Mouse (Mus musculus): ENCODE data around the gene Olfr433. TPM values are rescaled to one million over a fixed set of nuclear protein-coding genes. Genes with fewer than 3 reads are reported as not detected.
"Not testable (repeated sequence)": the region's sequence is repeated elsewhere in the genome, so short reads cannot be mapped to it uniquely, and the experiment has no call there.

The Olfr433 gene
- not detected in 2 replicates for polyA plus RNA-seq (2016; fragmentation: Nextera tagmentation; extraction: Ambion mirVana)

GRCm38 (mm10) chr1:174040523-174041177, at the start of gene Olfr433:
TSS of gene Olfr433 (plus strand) at chr1:174040705.
- no peaks in the 10 kb centered on the region for H3K9me3 ChIP-seq (replicated peaks)
- H3K27ac ChIP-seq = no peak within 1 kb of the TSS
- WGBS = 82% methylated on average over 7 of the region's 7 CpGs
- no peaks in the 10 kb centered on the region for H3K27me3 ChIP-seq (ENCODE audit: low read depth, poor library complexity, severe bottlenecking)
- H3K4me1 ChIP-seq = no peaks in the 10 kb centered on the region
- no peak within 1 kb of the TSS for H3K4me3 ChIP-seq
- H3K36me3 ChIP-seq = no peaks in the 10 kb centered on the region
- DNase-seq (ENCODE audit: low spot score) = no peak

GRCm38 (mm10) chr1:173995003-173995402, 45.5 kb upstream of the Olfr433 start:
- H3K36me3 ChIP-seq = no peaks in the 10 kb centered on the region
- H3K4me3 ChIP-seq = no peak overlapping the region
- H3K27me3 ChIP-seq (ENCODE audit: low read depth, poor library complexity, severe bottlenecking) = no peaks in the 10 kb centered on the region
- H3K27ac ChIP-seq = no peak overlapping the region
- H3K9me3 ChIP-seq (replicated peaks) = no peaks in the 10 kb centered on the region
- no peaks in the 10 kb centered on the region for H3K4me1 ChIP-seq
- 90% methylated on average over 4 of the region's 4 CpGs for WGBS
- DNase-seq (ENCODE audit: low spot score) = no peak

GRCm38 (mm10) chr1:174004352-174005109, 36.0 kb upstream of the Olfr433 start:
- H3K4me1 ChIP-seq; H3K4me3 ChIP-seq; DNase-seq (ENCODE audit: low spot score); H3K27me3 ChIP-seq (ENCODE audit: low read depth, poor library complexity, severe bottlenecking); H3K27ac ChIP-seq; H3K36me3 ChIP-seq; H3K9me3 ChIP-seq (replicated peaks): not testable (repeated sequence)
- WGBS = 89% methylated on average over 2 of the region's 3 CpGs

GRCm38 (mm10) chr1:174007050-174007449, 33.5 kb upstream of the Olfr433 start:
- not testable (repeated sequence) for H3K27ac ChIP-seq; DNase-seq (ENCODE audit: low spot score); H3K27me3 ChIP-seq (ENCODE audit: low read depth, poor library complexity, severe bottlenecking); H3K4me1 ChIP-seq; H3K9me3 ChIP-seq (replicated peaks); H3K36me3 ChIP-seq; H3K4me3 ChIP-seq

- Histone ChIP-seq H3K27me3 (ENCODE audit: low read depth, poor library complexity, severe bottlenecking) (no peaks in the 10 kb centered on the region), H3K27ac (no peak within 1 kb of the TSS)
- WGBS = 63% methylated on average over 1 of the region's 1 CpGs
These were observed 8.8 kb upstream of the Olfr433 start, which contains the start of gene Ifi205 for GRCm38 (mm10) chr1:174031698-174032097. TSS of gene Ifi205 (minus strand) at chr1:174031810.

GRCm38 (mm10) chr1:174035841-174036240, 4.7 kb upstream of the Olfr433 start:
- H3K27me3 ChIP-seq (ENCODE audit: low read depth, poor library complexity, severe bottlenecking) = no peaks in the 10 kb centered on the region
- 51% methylated on average over 4 of the region's 4 CpGs for WGBS
- no peaks in the 10 kb centered on the region for H3K4me1 ChIP-seq
- H3K27ac ChIP-seq = no peak overlapping the region
- H3K36me3 ChIP-seq = no peaks in the 10 kb centered on the region
- no peak overlapping the region for H3K4me3 ChIP-seq
- no peaks in the 10 kb centered on the region for H3K9me3 ChIP-seq (replicated peaks)
- no peak for DNase-seq (ENCODE audit: low spot score)

More at GRCm38 (mm10) chr1:174031698-174032097, 8.8 kb upstream of the Olfr433 start, which contains the start of gene Ifi205:
- no peaks in the 10 kb centered on the region for H3K36me3 ChIP-seq
- DNase-seq (ENCODE audit: low spot score) = no peak
- no peak within 1 kb of the TSS for H3K4me3 ChIP-seq
- H3K9me3 ChIP-seq (replicated peaks) = no peaks in the 10 kb centered on the region
- no peaks in the 10 kb centered on the region for H3K4me1 ChIP-seq

- Histone ChIP-seq H3K27ac (no peak overlapping the region), H3K36me3 (no peaks in the 10 kb centered on the region), H3K9me3 (replicated peaks) (no peaks in the 10 kb centered on the region), H3K4me3 (no peak overlapping the region), H3K4me1 (no peaks in the 10 kb centered on the region), H3K27me3 (ENCODE audit: low read depth, poor library complexity, severe bottlenecking) (no peaks in the 10 kb centered on the region)
- WGBS = 95% methylated on average over 3 of the region's 3 CpGs
- DNase-seq (ENCODE audit: low spot score) = no peak
These were observed 2.0 kb upstream of the Olfr433 start for GRCm38 (mm10) chr1:174038480-174038879.

- H3K36me3 ChIP-seq; H3K9me3 ChIP-seq (replicated peaks); H3K4me3 ChIP-seq: not testable (repeated sequence)
These were observed 1.8 kb downstream of the Olfr433 start for GRCm38 (mm10) chr1:174042091-174042884.

GRCm38 (mm10) chr1:174044431-174044830, 3.9 kb downstream of the Olfr433 start:
- DNase-seq (ENCODE audit: low spot score) = no peak
- Histone ChIP-seq H3K27ac (no peak overlapping the region), H3K36me3 (no peaks in the 10 kb centered on the region), H3K27me3 (ENCODE audit: low read depth, poor library complexity, severe bottlenecking) (no peaks in the 10 kb centered on the region), H3K4me1 (no peaks in the 10 kb centered on the region), H3K4me3 (no peak overlapping the region), H3K9me3 (replicated peaks) (no peaks in the 10 kb centered on the region)
- WGBS = 74% methylated on average over 2 of the region's 2 CpGs

More at GRCm38 (mm10) chr1:174042091-174042884, 1.8 kb downstream of the Olfr433 start:
- not testable (repeated sequence) for H3K27ac ChIP-seq; DNase-seq (ENCODE audit: low spot score); H3K27me3 ChIP-seq (ENCODE audit: low read depth, poor library complexity, severe bottlenecking); H3K4me1 ChIP-seq
- 91% methylated on average over 12 of the region's 12 CpGs for WGBS

- not testable (repeated sequence) for H3K36me3 ChIP-seq; H3K4me1 ChIP-seq; DNase-seq (ENCODE audit: low spot score); H3K9me3 ChIP-seq (replicated peaks); H3K27ac ChIP-seq; H3K4me3 ChIP-seq; H3K27me3 ChIP-seq (ENCODE audit: low read depth, poor library complexity, severe bottlenecking)
- WGBS = 90% methylated on average over 6 of the region's 6 CpGs
These were observed 7.7 kb downstream of the Olfr433 start for GRCm38 (mm10) chr1:174048227-174048626.

- Histone ChIP-seq H3K36me3 (no peaks in the 10 kb centered on the region), H3K4me1 (no peaks in the 10 kb centered on the region), H3K4me3 (no peak within 1 kb of the TSS), H3K27me3 (ENCODE audit: low read depth, poor library complexity, severe bottlenecking) (no peaks in the 10 kb centered on the region), H3K9me3 (replicated peaks) (no peaks in the 10 kb centered on the region), H3K27ac (no peak within 1 kb of the TSS)
- WGBS = 82% methylated on average over 2 of the region's 2 CpGs
- DNase-seq (ENCODE audit: low spot score) = no peak
These were observed 8.4 kb downstream of the Olfr433 start, which contains the start of gene Olfr432 for GRCm38 (mm10) chr1:174048893-174049292. TSS of gene Olfr432 (plus strand) at chr1:174049205.

- not testable (repeated sequence) for DNase-seq (ENCODE audit: low spot score); H3K4me1 ChIP-seq; H3K9me3 ChIP-seq (replicated peaks); H3K36me3 ChIP-seq; H3K27ac ChIP-seq; H3K4me3 ChIP-seq; H3K27me3 ChIP-seq (ENCODE audit: low read depth, poor library complexity, severe bottlenecking)
- WGBS = 75% methylated on average over 4 of the region's 4 CpGs
These were observed 8.9 kb downstream of the Olfr433 start for GRCm38 (mm10) chr1:174049357-174049756.

GRCm38 (mm10) chr1:174050532-174050931, 10.0 kb downstream of the Olfr433 start:
- Histone ChIP-seq H3K4me1 (no peaks in the 10 kb centered on the region), H3K27me3 (ENCODE audit: low read depth, poor library complexity, severe bottlenecking) (no peaks in the 10 kb centered on the region), H3K36me3 (no peaks in the 10 kb centered on the region), H3K4me3 (no peak overlapping the region), H3K9me3 (replicated peaks) (no peaks in the 10 kb centered on the region), H3K27ac (no peak overlapping the region)
- WGBS = 92% methylated on average over 4 of the region's 4 CpGs
- no peak for DNase-seq (ENCODE audit: low spot score)
